In genomic region chr5:129475532-129476045, GRCm38 (mm10) we compare ENCODE assay signal across 19 mouse cellular contexts. TPM values are rescaled to one million over a fixed set of nuclear protein-coding genes. Genes with fewer than 3 reads are reported as not detected.
A peak's percentile ranks its signal among the peaks of the same experiment; 100 is the strongest.
DNase-seq lines count a peak whose midpoint lies in the region; TF ChIP-seq lines count a peak whose summit lies in the region.
"Had no signal": no experiment of that assay in that cellular context is flagged by ENCODE, and none has a peak within 500 bp of the region (broad histone marks: within the 10 kb centered on the region; RNA-seq: fewer than 3 reads in every experiment).

No protein-coding gene starts in this region.

- intact Hi-C loops in left cerebral cortex, adult 2 months (cut with DNase I) = no loop called here
- intact Hi-C loops in left cerebral cortex, postnatal 14 days (cut with DNase I) = no loop called here

- no peak for DNase-seq in left cerebral cortex, adult 2 months (ENCODE audit: extremely low spot score in 1 of 2, low spot score in 2 of 2)
- no peak for DNase-seq in left cerebral cortex, postnatal 14 days (ENCODE audit: low spot score in 2 of 2)
- DNase-seq in ES-E14 (ENCODE audit: low read depth, low spot score) = peak; percentile 31
- DNase-seq in brain, adult 2 months (ENCODE audit: low read depth, low spot score) = peak; percentile 62
- no peak for DNase-seq in B cell, adult 2 months
- no peak for DNase-seq in kidney, adult 11 months
- DNase-seq: adrenal gland, adult 2 months; adrenal gland, postnatal 25 days; cerebellum, adult 11 months; cerebellum, adult 8-10 months; cerebellum, postnatal 14 days; forebrain, postnatal 0 days; gastrocnemius, postnatal 36 days; heart, adult 11 months; heart, postnatal 36 days had no signal

- TF ChIP-seq CTCF in left cerebral cortex, adult 2 months (IDR thresholded peaks at IDR 0.05) = no peak

- H3K9me3 ChIP-seq in ES-E14 (ENCODE audit: control insufficient read depth, insufficient read depth, low read depth, low read length) = no peaks in the 10 kb centered on the region
- H3K9me3 ChIP-seq: embryonic facial prominence, embryonic 12.5 days; heart, embryonic 13.5 days; hindbrain, embryonic 13.5 days had no signal

- no peaks in the 10 kb centered on the region for H3K36me3 ChIP-seq in ES-E14 (ENCODE audit: control insufficient read depth, insufficient read depth, low read length, poor library complexity, severe bottlenecking)
- H3K36me3 ChIP-seq: embryonic facial prominence, embryonic 12.5 days; heart, embryonic 13.5 days; hindbrain, embryonic 13.5 days had no signal

- H3K9ac ChIP-seq in ES-E14 (ENCODE audit: insufficient read depth, low read depth, low read length, poor library complexity, severe bottlenecking) = no peak overlapping the region
- H3K9ac ChIP-seq: embryonic facial prominence, embryonic 12.5 days; forebrain, postnatal 0 days; heart, embryonic 13.5 days; hindbrain, embryonic 13.5 days had no signal

- in situ Hi-C loops in ES-E14 (cut with MboI; ENCODE audit: low sequenced_read_pairs in 2 of 2, unreplicated experiment in 2 of 2) = no loop called here

- H3K4me3 ChIP-seq in left cerebral cortex, adult 2 months = no peak overlapping the region
- no peak overlapping the region for H3K4me3 ChIP-seq in ES-E14 (ENCODE audit: insufficient read depth in 1 of 2, low read depth in 1 of 2, low read length in 2 of 2, poor library complexity in 1 of 2, severe bottlenecking in 1 of 2)
- H3K4me3 ChIP-seq: embryonic facial prominence, embryonic 12.5 days; heart, embryonic 13.5 days; hindbrain, embryonic 13.5 days had no signal

- peaks cover 3 to 8% of the 10 kb centered on the region in 2 experiments; a peak in 1 of 4 replicates for H3K4me1 ChIP-seq in ES-E14 (ENCODE audit: control insufficient read depth in 2 of 2, insufficient read depth in 2 of 2, low read length in 2 of 2, poor library complexity in 1 of 2)
- H3K4me1 ChIP-seq: embryonic facial prominence, embryonic 12.5 days; heart, embryonic 13.5 days; hindbrain, embryonic 13.5 days had no signal

- H3K27ac ChIP-seq in left cerebral cortex, adult 2 months = peak overlapping the region; percentile 47; the same call in 1 of the 2 replicates
- H3K27ac ChIP-seq in ES-E14 (ENCODE audit: insufficient read depth, low read depth, low read length, poor library complexity, severe bottlenecking) = no peak overlapping the region
- H3K27ac ChIP-seq: embryonic facial prominence, embryonic 12.5 days; heart, embryonic 13.5 days; hindbrain, embryonic 13.5 days; hindbrain, postnatal 0 days had no signal

TF ChIP-seq in ES-E14, 5 proteins besides CTCF, POLR2A, EP300 and RAD21:
- TF ChIP-seq ZC3H11A (IDR thresholded peaks at IDR 0.05; ENCODE audit: borderline replicate concordance, low read depth, low read length) = no peak
- no peak for TF ChIP-seq MAFK (IDR thresholded peaks at IDR 0.05; ENCODE audit: insufficient read depth, low read depth, low read length)
- no peak for TF ChIP-seq CHD2 (IDR thresholded peaks at IDR 0.05; ENCODE audit: low read depth, low read length)
- TF ChIP-seq ZNF384 (IDR thresholded peaks at IDR 0.05; ENCODE audit: low read depth, low read length) = no peak
- no peak for TF ChIP-seq HCFC1 (IDR thresholded peaks at IDR 0.05; ENCODE audit: borderline replicate concordance, insufficient read depth, low read length)

RNA-seq across cellular contexts. Expression of gene Sfswap, which starts 25.4 kb away (rescaled TPM):
- total RNA-seq in left cerebral cortex, adult 2 months (2021) = 100 to 1,000 TPM; 108 to 118 TPM
- 100 to 1,000 TPM; 111 to 113 TPM for total RNA-seq in left cerebral cortex, postnatal 14 days (2021)
- 69.5 and 97.8 TPM in 2 replicates for total RNA-seq in ES-E14 (2012; rRNA removed)

Comparison
In these comparisons a context has a peak if more than half of its experiments do, and no peak if none do; other contexts are left out.
1. DNase-seq: peak in ES-E14 (single experiment) and brain, adult 2 months (single experiment); none in left cerebral cortex, adult 2 months (0 of 2), left cerebral cortex, postnatal 14 days (0 of 2), B cell, adult 2 months (0 of 2) and kidney, adult 11 months (single experiment).